In genomic region chr14:39117977-39118376, GRCm38 (mm10) we compare ENCODE assay signal across 27 mouse cellular contexts.
DNase-seq lines count a peak whose midpoint lies in the region; ATAC-seq and TF ChIP-seq lines count a peak whose summit lies in the region.
"Had no signal": no experiment of that assay in that cellular context is flagged by ENCODE, and none has a peak within 500 bp of the region (broad histone marks: within the 10 kb centered on the region; RNA-seq: fewer than 3 reads in every experiment).

No protein-coding gene starts in this region.

- WGBS in kidney, adult 2 months = 42% methylated on average over 3 of the region's 3 CpGs
- 57% methylated on average over 3 of the region's 3 CpGs for WGBS in intestine, embryonic 16.5 days
- 54% methylated on average over 3 of the region's 3 CpGs for WGBS in kidney, embryonic 16.5 days
- WGBS in liver, embryonic 12.5 days (ENCODE audit: insufficient replicate concordance) = 60% methylated on average over 3 of the region's 3 CpGs

- H3K4me2 ChIP-seq in intestine, embryonic 16.5 days (ENCODE audit: low read depth, low read length) = no peak overlapping the region
- no peak overlapping the region for H3K4me2 ChIP-seq in kidney, embryonic 16.5 days (replicated peaks; ENCODE audit: low read depth, low read length)
- H3K4me2 ChIP-seq in liver, embryonic 12.5 days = no peak overlapping the region
- H3K4me2 ChIP-seq: forebrain, embryonic 13.5 days; heart, embryonic 12.5 days; heart, embryonic 15.5 days; hindbrain, embryonic 13.5 days had no signal

- no peak overlapping the region for H3K9ac ChIP-seq in intestine, embryonic 16.5 days (ENCODE audit: low read depth, low read length)
- H3K9ac ChIP-seq in kidney, embryonic 16.5 days (replicated peaks; ENCODE audit: low read length) = no peak overlapping the region
- no peak overlapping the region for H3K9ac ChIP-seq in liver, embryonic 12.5 days
- H3K9ac ChIP-seq: forebrain, embryonic 13.5 days; forebrain, postnatal 0 days; heart, embryonic 12.5 days; heart, embryonic 15.5 days; hindbrain, embryonic 13.5 days had no signal

- no peaks in the 10 kb centered on the region for H3K9me3 ChIP-seq in intestine, embryonic 16.5 days (ENCODE audit: control insufficient read depth, low read length)
- no peaks in the 10 kb centered on the region for H3K9me3 ChIP-seq in kidney, embryonic 16.5 days (ENCODE audit: low read length)
- no peaks in the 10 kb centered on the region for H3K9me3 ChIP-seq in liver, embryonic 12.5 days (replicated peaks)
- H3K9me3 ChIP-seq: forebrain, embryonic 10.5 days; forebrain, embryonic 13.5 days; heart, embryonic 12.5 days; heart, embryonic 15.5 days; hindbrain, embryonic 10.5 days; hindbrain, embryonic 13.5 days had no signal

- H3K4me3 ChIP-seq in kidney, adult 2 months (ENCODE audit: insufficient read depth, low read depth, low read length) = no peak overlapping the region
- H3K4me3 ChIP-seq in intestine, embryonic 16.5 days (ENCODE audit: low read length) = no peak overlapping the region
- H3K4me3 ChIP-seq in kidney, embryonic 16.5 days (ENCODE audit: low read length) = no peak overlapping the region
- H3K4me3 ChIP-seq in liver, embryonic 12.5 days = no peak overlapping the region
- H3K4me3 ChIP-seq: forebrain, embryonic 10.5 days; forebrain, embryonic 13.5 days; gastrocnemius, adult 2 months; heart, embryonic 12.5 days; heart, embryonic 15.5 days; hindbrain, embryonic 10.5 days; hindbrain, embryonic 13.5 days had no signal

- TF ChIP-seq POLR2A in kidney, adult 2 months (IDR thresholded peaks at IDR 0.05; ENCODE audit: low read depth, low read length) = no peak

- H3K4me1 ChIP-seq in kidney, adult 2 months (ENCODE audit: control insufficient read depth, insufficient read depth, low read length) = no peaks in the 10 kb centered on the region
- no peaks in the 10 kb centered on the region for H3K4me1 ChIP-seq in intestine, embryonic 16.5 days (ENCODE audit: control insufficient read depth, insufficient read depth, low read length)
- H3K4me1 ChIP-seq in kidney, embryonic 16.5 days (ENCODE audit: insufficient read depth, low read length) = no peaks in the 10 kb centered on the region
- H3K4me1 ChIP-seq in liver, embryonic 12.5 days = no peaks in the 10 kb centered on the region
- H3K4me1 ChIP-seq: heart, embryonic 12.5 days; heart, embryonic 15.5 days had no signal

- H3K36me3 ChIP-seq in kidney, adult 2 months (ENCODE audit: control insufficient read depth, insufficient read depth, low read length) = no peaks in the 10 kb centered on the region
- no peaks in the 10 kb centered on the region for H3K36me3 ChIP-seq in intestine, embryonic 16.5 days (ENCODE audit: control insufficient read depth, insufficient read depth, low read length)
- H3K36me3 ChIP-seq in kidney, embryonic 16.5 days (ENCODE audit: insufficient read depth, low read length) = no peaks in the 10 kb centered on the region
- H3K36me3 ChIP-seq in liver, embryonic 12.5 days = no peaks in the 10 kb centered on the region
- H3K36me3 ChIP-seq: forebrain, embryonic 10.5 days; heart, embryonic 12.5 days; heart, embryonic 15.5 days; hindbrain, embryonic 10.5 days; hindbrain, embryonic 13.5 days had no signal

- no peaks in the 10 kb centered on the region for H3K27me3 ChIP-seq in kidney, adult 2 months (replicated peaks; ENCODE audit: control insufficient read depth, insufficient read depth, low read length)
- H3K27me3 ChIP-seq in intestine, embryonic 16.5 days (replicated peaks; ENCODE audit: control insufficient read depth, insufficient read depth, low read length) = no peaks in the 10 kb centered on the region
- no peaks in the 10 kb centered on the region for H3K27me3 ChIP-seq in kidney, embryonic 16.5 days (ENCODE audit: insufficient read depth, low read length)
- H3K27me3 ChIP-seq in liver, embryonic 12.5 days (replicated peaks) = no peaks in the 10 kb centered on the region
- H3K27me3 ChIP-seq: forebrain, embryonic 13.5 days; heart, embryonic 12.5 days; heart, embryonic 15.5 days; hindbrain, embryonic 13.5 days had no signal

- DNase-seq in kidney, adult 2 months = peak; percentile 64
- no peak for DNase-seq in kidney, adult 18-20 months
- DNase-seq in kidney, postnatal 36 days = peak; percentile 30 to 46
- no peak for DNase-seq in heart, adult 11 months
- no peak for DNase-seq in cerebellum, adult 18-20 months
- DNase-seq: adrenal gland, adult 2 months; adrenal gland, postnatal 14 days; cerebellum, adult 11 months; cerebellum, adult 8-10 months; cerebellum, postnatal 10 days; cerebellum, postnatal 36 days; forebrain, postnatal 0 days; gastrocnemius, adult 2 months; gastrocnemius, postnatal 14 days; heart, adult 18-20 months; heart, postnatal 10 days; heart, postnatal 36 days had no signal

- peak; percentile 52 for ATAC-seq in intestine, embryonic 16.5 days
- ATAC-seq in kidney, embryonic 16.5 days (ENCODE audit: low FRiP score, low TSS enrichment) = 0 out of 2 replicates have a peak, but pooled peaks have one; percentile 35
- no peak for ATAC-seq in liver, embryonic 12.5 days
- ATAC-seq: CD4-positive, CD25-positive, alpha-beta regulatory T cell, adult 4 months; forebrain, embryonic 13.5 days; forebrain, postnatal 0 days had no signal

- no peak overlapping the region for H3K27ac ChIP-seq in kidney, adult 2 months (ENCODE audit: insufficient read depth, low read depth, low read length)
- no peak overlapping the region; the same call in 1 of the 2 replicates for H3K27ac ChIP-seq in intestine, embryonic 16.5 days (ENCODE audit: low read length)
- no peak overlapping the region for H3K27ac ChIP-seq in kidney, embryonic 16.5 days (ENCODE audit: low read length)
- H3K27ac ChIP-seq in liver, embryonic 12.5 days = no peak overlapping the region
- H3K27ac ChIP-seq: forebrain, embryonic 10.5 days; forebrain, embryonic 13.5 days; gastrocnemius, adult 2 months; heart, embryonic 15.5 days; hindbrain, embryonic 10.5 days; hindbrain, embryonic 13.5 days had no signal

- no peak for TF ChIP-seq CTCF in kidney, adult 2 months (conservative IDR thresholded peaks at IDR 0.05; ENCODE audit: insufficient read depth, insufficient read length, low read depth, low read length)

Comparison
In these comparisons a context has a peak if more than half of its experiments do, and no peak if none do; other contexts are left out.
1. DNase-seq: peak in kidney, adult 2 months (single experiment) and kidney, postnatal 36 days (2 of 2); none in kidney, adult 18-20 months (single experiment), heart, adult 11 months (single experiment) and cerebellum, adult 18-20 months (0 of 2).